Mouse (Mus musculus) stomach, postnatal 0 days (tissue): ENCODE measurements around the gene Wnt16.
"Not testable (repeated sequence)": the region's sequence is repeated elsewhere in the genome, so short reads cannot be mapped to it uniquely, and the experiment has no call there.

ENCODE experiments used
- CTCF ChIP-seq: IDR thresholded peaks from 2 replicates; pipeline ENCODE4 v1.5.1; 2016; ENCODE audit warnings: antibody characterized with exemption, low read depth, mild to moderate bottlenecking, moderate library complexity
- EP300 ChIP-seq: optimal IDR thresholded peaks from 2 replicates; pipeline ENCODE3; 2016; ENCODE audit warnings: antibody characterized with exemption

DNA sequence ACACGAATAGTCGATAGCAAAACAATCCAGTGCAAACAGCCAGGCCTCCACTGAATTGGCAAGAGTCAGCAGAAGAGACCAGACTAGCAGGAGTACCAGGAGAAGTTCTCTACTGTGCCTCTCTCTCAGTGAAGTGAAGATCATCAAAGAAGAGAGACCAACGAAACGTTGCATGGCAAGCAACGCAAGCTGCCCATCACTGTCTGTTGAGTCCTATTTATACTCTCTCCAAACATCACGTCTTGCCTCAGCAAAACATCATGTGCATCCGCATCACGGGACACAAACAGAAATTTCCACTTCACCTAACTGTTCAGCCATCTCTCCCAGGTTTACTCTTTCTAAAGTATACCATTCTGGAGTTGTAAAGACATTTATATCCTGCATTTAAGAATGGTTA lies 23.9 kb upstream of the Wnt16 start:
- not testable (repeated sequence) for TF ChIP-seq CTCF, EP300
